In genomic region chr15:62787753-62788152, GRCm38 (mm10) we compare ENCODE assay signal across 11 mouse cellular contexts.
"Had no signal": no experiment of that assay in that cellular context is flagged by ENCODE, and none has a peak within 500 bp of the region (broad histone marks: within the 10 kb centered on the region; RNA-seq: fewer than 3 reads in every experiment).

No protein-coding gene starts in this region.

- DNase-seq: retina, postnatal 1 day; right cerebral cortex, adult 18-20 months; right cerebral cortex, postnatal 14 days; right cerebral cortex, postnatal 25 days; right cerebral cortex, postnatal 4 days; spleen, adult 18-20 months; thymus, adult 18-20 months; thymus, adult 2 months; thymus, postnatal 14 days; thymus, postnatal 25 days; thymus, postnatal 4 days had no signal
